Mouse (Mus musculus) frontal cortex, postnatal 25 days (tissue): ENCODE measurements around the gene Fam160a1.

Experiments
- DNase-seq, 2 experiments: peaks; one replicate each; pipeline ENCODE4 v3.0.0; 2022; ENCODE audit warnings: low spot score in 2 of 2

The Fam160a1 gene

DNA sequence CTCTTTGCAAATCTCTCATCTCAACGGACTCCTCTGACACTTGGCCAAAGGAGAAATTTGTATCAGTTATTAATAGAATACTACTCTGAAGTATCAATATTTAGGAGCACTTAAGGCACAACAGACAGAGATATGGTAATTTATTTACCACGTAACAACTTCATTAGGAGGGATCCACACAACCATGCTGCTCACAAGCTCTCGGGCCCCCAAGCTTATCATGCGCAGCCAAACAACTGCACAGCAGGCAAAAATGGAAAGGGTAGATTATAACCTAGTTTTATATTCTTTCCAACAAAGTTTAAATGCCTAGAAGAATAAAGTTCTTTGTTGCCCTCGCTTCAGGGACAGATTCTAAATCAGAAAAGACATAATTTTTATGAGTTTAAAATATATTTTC is 137.1 kb downstream of the Fam160a1 start:
- no peak for DNase-seq

DNA sequence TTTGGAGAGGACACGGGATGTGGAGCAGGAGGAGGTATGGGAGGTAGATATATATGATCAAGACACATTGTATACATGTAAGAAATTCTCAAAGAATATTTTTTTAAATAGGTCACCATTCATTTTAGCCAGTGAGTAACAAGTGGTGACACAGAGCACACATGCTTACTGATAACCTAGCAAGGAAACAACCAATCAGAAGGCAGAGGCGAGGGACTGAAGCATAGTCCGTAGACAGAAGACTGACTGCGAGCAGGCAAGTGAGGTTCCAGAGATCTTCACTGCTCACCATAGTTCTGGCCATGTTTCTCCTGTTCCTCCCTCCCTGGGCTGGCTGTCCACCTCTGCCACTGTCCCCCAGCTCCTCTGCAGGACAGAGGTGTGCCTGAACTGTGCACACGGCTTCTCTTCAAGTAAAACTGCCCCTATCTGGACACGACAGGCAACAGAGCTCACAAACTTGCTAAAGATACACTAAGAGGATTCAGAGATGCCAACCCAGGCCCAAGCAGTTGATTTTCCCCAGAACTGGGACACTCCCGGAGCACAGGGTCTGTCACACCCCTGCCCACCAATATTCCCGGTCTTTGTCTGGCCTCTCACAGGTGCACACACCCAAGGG is 137.7 kb downstream of the Fam160a1 start:
- no peak for DNase-seq

GRCm38 (mm10) chr3:85677952-85678351 is 139.1 kb downstream of the Fam160a1 start:
- no peak for DNase-seq

- DNase-seq = no peak
Measured at GRCm38 (mm10) chr3:85677133-85677532, 140.0 kb downstream of the Fam160a1 start.

DNA sequence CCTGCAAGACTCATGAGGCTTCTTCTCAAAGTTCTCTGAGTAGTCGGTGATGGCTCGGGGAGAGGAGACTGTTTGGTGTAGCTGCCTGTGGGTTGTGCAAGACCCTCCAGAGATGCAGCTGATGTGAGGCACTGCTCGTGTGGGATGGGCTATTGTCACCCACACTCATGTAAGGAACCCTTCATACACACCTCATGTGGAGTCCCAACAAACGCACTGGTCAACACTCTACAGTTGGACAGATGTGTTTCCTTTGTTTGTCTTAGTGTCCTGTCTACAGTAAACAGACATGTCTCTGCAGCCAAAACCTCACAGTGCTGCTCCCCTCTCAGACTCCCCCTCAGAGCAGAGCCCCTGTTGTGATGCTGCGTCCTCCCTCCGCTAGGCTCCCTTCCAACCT is 147.2 kb downstream of the Fam160a1 start:
- DNase-seq = no peak

DNA sequence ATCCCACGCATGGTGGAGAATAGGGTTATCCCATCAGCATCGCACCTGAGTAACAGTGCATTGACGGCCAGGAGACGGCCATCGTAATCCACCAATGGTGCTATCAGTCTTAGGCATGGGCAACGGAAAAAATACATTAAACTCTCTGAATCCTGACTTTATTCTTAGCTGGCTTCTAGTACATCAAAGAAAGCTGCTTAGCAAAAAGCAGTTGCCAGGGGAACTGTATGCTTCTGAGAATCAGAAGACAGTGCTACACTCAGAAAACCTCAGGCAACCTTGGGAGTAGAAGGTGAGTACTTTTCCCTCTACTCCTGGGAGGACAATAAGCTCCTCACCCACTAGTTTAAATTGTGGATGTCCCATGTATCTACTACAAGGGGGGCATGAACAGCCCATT is 149.4 kb downstream of the Fam160a1 start:
- DNase-seq = no peak

DNA sequence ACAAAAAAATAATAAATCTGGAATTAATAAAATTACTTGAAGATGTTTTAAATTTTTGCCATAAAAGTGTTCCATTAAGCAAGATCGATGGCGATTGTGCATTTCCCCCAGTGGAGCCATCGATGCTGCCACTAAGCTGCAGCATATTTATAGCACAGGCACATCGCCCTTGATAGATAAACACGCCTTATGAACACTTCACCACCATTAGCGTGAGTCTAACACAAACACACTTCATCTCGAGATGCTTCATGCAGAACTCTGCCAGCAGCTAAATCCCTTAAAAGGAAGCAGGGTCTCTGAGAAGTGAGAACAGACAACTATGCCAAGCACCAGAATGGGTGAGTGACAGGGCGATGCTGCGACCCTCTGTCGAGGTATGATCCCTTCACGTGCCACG is 150.4 kb downstream of the Fam160a1 start:
- DNase-seq = no peak

GRCm38 (mm10) chr3:85666166-85666565 is 150.9 kb downstream of the Fam160a1 start:
- no peak for DNase-seq

- DNase-seq = no peak
Measured at GRCm38 (mm10) chr3:85664591-85665171, 152.4 kb downstream of the Fam160a1 start.

GRCm38 (mm10) chr3:85663826-85664225 is 153.3 kb downstream of the Fam160a1 start:
- DNase-seq = no peak

DNA sequence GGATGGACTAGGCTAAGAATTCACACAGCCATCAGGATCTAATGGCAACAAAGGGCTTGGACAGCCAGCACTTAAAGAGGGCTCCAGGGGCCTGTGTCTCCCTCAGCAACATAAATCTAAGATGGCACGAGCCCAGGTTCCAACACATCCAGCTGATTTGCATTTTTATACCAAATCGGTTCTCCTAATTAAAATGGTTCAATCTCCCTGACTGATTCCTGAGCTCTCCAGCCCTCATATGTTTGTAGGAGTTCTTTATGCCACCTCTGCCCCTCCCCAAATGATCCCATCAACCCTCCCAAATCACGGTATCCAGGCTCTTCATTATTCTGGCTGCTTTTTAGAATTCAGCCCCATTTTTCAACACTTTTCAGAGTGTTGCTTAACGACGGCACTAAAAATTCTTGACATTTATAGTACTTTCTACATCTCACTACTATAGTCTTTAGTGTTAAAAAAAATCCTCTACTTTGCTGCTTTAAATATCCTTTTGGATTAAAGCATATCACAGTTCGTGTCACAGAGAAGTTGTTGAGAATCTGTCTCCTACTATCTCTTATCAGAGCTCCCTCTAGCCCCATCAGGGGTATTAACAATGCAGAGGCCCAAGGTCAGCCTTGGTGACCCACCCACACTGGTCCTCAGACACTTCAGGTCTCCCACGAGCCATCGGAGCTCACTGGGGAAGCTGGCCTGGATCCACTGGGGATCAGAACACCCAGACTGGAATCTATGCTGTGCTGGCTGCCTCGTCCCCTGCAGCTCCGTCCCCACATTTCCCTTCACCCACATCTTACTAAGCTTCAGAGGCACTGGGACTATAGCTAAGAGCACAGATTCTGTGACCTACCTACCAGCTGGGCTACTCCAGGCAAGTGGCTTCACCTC is 154.9 kb downstream of the Fam160a1 start:
- no peak for DNase-seq

- DNase-seq = no peak
Measured at GRCm38 (mm10) chr3:85659681-85660080, 157.4 kb downstream of the Fam160a1 start.

- no peak for DNase-seq
Measured at GRCm38 (mm10) chr3:85655538-85655937, 161.6 kb downstream of the Fam160a1 start.

GRCm38 (mm10) chr3:85652727-85653665 is 164.1 kb downstream of the Fam160a1 start:
- DNase-seq = no peak

DNA sequence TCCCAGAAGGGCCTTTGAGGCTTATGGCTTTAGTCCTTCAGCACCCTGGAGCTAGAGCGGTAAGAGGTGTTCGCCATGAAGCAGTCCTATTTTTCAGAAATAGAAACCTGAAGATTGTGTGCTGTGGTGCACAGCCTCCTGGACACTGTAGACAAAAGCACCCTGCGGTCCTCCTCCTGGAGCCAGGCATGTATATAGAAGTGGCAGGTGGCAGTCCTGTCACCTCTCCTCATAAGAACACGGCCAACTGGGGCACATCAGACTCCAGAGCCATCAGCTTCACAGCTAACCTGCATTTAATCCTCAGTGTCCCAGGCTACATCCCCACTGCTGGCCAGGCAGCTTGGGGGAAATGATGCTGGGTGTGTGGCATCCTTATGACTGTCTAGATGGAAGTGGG is 167.9 kb downstream of the Fam160a1 start:
- DNase-seq = no peak

DNA sequence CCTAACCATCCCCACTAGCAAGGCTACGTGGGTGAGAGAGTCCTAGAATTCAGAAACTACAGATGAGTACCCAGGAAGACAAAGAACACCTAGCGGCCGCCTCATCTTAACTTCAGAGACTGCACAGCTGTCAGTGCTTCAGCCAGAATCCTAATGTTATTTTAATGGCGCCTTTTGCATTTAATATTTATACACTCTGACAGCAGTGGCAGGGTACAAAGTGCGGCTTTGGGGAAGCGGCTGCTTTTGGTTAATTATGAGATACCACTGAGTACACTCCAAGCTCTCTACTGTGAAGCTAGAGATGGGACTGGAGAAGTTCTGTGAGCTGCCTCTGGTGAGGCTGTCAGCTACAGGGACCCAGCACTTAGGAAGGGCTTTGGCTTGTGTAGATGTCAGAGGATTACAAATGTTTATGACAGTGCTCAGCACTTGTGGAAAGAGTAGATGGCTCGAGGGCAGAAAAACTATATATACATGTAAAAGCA is 171.5 kb downstream of the Fam160a1 start:
- no peak for DNase-seq

DNA sequence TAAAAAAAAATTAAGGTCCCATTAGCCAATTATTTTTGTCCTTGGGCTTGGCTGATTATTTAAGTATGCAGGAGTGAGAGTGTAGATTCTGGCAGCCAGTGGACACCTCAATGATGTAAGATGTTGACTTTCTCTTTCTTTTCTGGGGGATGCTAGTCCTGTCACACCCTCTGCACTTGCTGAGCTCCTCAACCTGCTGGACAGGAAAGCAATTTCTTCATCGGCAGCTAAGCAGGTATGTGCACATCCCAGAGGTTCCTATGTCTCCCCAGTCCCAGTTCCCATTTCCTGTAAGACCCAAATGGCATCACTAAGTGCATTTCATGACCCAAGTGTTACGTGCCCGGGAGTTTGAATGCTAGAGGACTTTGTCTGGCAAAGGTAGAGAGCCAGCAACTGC is 172.3 kb downstream of the Fam160a1 start:
- no peak for DNase-seq

DNA sequence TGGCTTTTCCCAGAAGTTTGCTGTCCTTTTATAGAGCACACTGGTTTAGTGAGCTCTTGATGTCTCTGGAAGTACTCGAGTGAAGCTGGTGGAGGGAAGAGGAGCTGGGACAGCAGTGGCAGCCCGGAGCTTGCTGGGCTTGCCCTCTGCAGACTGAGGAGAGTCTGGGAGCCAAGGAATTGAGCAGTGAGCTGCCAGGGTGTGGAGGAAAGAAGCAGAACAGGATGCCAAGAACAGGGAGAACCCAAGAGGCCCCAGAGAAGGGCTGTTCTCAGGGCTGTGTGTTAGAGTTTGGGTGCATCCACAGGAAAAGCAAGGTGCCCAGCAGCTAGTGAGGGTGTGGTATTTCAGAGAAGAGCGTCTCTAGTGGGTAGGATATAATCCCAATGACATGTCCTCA is 175.3 kb downstream of the Fam160a1 start:
- DNase-seq = no peak

DNA sequence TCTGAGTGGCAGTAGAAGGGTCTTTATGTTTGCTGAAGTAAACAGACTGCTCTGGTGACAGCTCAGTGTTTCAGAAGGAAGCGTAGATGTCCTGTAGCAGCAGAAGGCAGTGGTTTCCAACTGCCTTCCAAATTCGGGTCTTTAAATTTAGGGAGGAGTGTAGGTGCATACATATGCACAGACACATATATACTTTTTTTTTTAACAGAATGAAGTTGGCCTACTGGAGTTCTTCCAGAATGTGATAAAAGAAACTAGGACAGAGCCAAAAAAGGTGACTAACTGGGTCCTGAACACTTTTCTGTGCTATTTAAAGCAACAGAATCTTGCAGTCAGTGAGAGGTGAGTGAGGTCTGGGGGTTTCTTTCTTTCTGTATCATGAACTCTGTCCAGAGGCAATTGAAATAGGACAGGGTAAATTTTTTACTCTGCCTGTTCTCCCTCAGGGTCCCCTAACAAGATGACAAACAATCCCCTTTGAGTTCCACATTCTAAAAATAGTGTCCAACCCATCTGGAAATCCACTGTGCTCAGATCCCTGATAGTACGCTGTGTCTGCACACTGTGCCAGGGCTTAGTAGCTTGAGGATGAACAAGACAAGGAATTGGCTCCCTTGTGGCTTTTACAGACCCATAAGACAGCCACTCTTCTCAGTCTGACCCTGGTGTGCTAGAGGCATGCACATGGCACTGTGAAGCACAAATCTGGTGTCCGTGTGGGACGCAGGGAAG is 180.2 kb downstream of the Fam160a1 start:
- no peak for DNase-seq

- DNase-seq = no peak
Measured at GRCm38 (mm10) chr3:85635591-85635990, 181.5 kb downstream of the Fam160a1 start.

- no peak for DNase-seq
Measured at GRCm38 (mm10) chr3:85635126-85635419, 182.0 kb downstream of the Fam160a1 start.
